Mouse (Mus musculus) erythroblast, embryonic 14.5 days (primary cell): ENCODE results near the gene Mtss1l.

Experiments
- GATA1 ChIP-seq: IDR thresholded peaks from 2 replicates; pipeline ENCODE4 v1.6.1; 2012; ENCODE audit warnings: low read length, inconsistent platforms, mixed read lengths
- TAL1 ChIP-seq: IDR thresholded peaks from 3 replicates; pipeline ENCODE4 v1.6.1; 2012; ENCODE audit warnings: low read length, inconsistent platforms, mixed read lengths

GRCm38 (mm10) chr8:110756196-110756595 is 34.9 kb downstream of the Mtss1l start:
- no peak for TF ChIP-seq TAL1
- no peak for TF ChIP-seq GATA1
